Mouse (Mus musculus) heart, embryonic 11.5 days (tissue): Measurements from ENCODE around the gene Pgrmc1. TPM values are rescaled to one million over a fixed set of nuclear protein-coding genes. Genes with fewer than 3 reads are reported as not detected.

ENCODE experiments used
- ATAC-seq: fragments of 200-750 bp; cut with Nextera tagmentation; replicated peaks from 2 replicates; pipeline ENCODE4 v1.8.0; 2017; ENCODE audit warnings: moderate library complexity; ENCODE audit not compliant: insufficient number of reproducible peaks, low FRiP score, low TSS enrichment
- H3K27ac ChIP-seq: fragments of 300-500 bp; sonication (generic); 2 replicates; pipeline ENCODE4 v1.5.1; 2014; ENCODE audit warnings: mild to moderate bottlenecking, low read depth, low read length
- H3K27me3 ChIP-seq: fragments of 300-500 bp; sonication (generic); 2 replicates; pipeline ENCODE4 v1.6.1; 2014; ENCODE audit warnings: mild to moderate bottlenecking, low read length, mixed read lengths; ENCODE audit not compliant: control insufficient read depth, insufficient read depth
- H3K36me3 ChIP-seq: fragments of 300-500 bp; sonication (generic); 2 replicates; pipeline ENCODE4 v1.6.1; 2014; ENCODE audit warnings: mild to moderate bottlenecking, low read length, moderate library complexity, mixed read lengths; ENCODE audit not compliant: control insufficient read depth, insufficient read depth
- H3K4me1 ChIP-seq: fragments of 300-500 bp; sonication (generic); 2 replicates; pipeline ENCODE4 v1.6.1; 2014; ENCODE audit warnings: low read length; ENCODE audit not compliant: control insufficient read depth, insufficient read depth
- H3K4me2 ChIP-seq: fragments of 300-500 bp; sonication (generic); 2 replicates; pipeline ENCODE4 v1.6.1; 2014; ENCODE audit warnings: mild to moderate bottlenecking, moderate library complexity
- H3K4me3 ChIP-seq: fragments of 300-500 bp; sonication (generic); 2 replicates; pipeline ENCODE4 v1.5.1; 2014; ENCODE audit warnings: low read depth, low read length
- H3K9ac ChIP-seq: fragments of 300-500 bp; sonication (generic); 2 replicates; pipeline ENCODE4 v1.6.1; 2014; ENCODE audit warnings: mild to moderate bottlenecking, low read depth, low read length, moderate library complexity
- H3K9me3 ChIP-seq: fragments of 300-500 bp; sonication (generic); replicated peaks from 2 replicates; pipeline ENCODE4 v1.6.1; 2016; ENCODE audit warnings: low read length; ENCODE audit not compliant: control insufficient read depth
- WGBS: fragments of 180-500 bp; shearing (Covaris S2); extraction: QIAGEN DNeasy Blood & Tissue Kit; methylation state at CpG from one replicate; pipeline ENCODE4 v1.1.7; 2014; ENCODE audit not compliant: insufficient replicate concordance; 5-methylcytosine and 5-hydroxymethylcytosine counted together
- polyA plus RNA-seq: library from polyadenylated mRNA; unstranded; fragments of >200 nt; fragmentation: Nextera tagmentation; extraction: Ambion mirVana; gene quantifications from 2 replicates; pipeline ENCODE4 v1.2.1, GENCODE M21; 2014

Pgrmc1 gene
- polyA plus RNA-seq, 1 experiment from 2014 or later: 157 TPM

DNA sequence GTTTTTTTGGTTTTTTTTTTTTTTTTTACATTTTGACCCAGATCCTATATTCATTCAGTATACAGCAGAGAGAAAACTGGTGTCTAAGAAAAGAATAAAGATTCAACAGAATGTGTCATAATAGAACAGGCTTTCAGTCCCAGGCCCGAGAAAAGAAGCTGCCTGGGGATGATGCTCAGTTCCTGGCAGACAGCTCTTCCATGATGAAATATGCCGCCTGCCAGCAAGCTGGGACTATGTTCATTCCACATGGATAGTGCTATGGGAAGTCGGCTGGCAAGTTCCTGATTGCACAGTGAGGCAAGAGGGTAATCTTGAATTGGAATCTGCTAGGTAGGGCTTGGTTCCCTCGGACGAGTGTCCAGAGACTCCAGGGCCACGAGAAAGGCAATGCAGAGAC is 42.0 kb downstream of the Pgrmc1 start:
- 76% methylated on average over 6 of the region's 6 CpGs for WGBS
- no peak overlapping the region for H3K4me3 ChIP-seq
- no peak overlapping the region for H3K9ac ChIP-seq
- no peaks in the 10 kb centered on the region for H3K4me1 ChIP-seq
- ATAC-seq: no peak
- no peaks in the 10 kb centered on the region for H3K27me3 ChIP-seq
- no peaks in the 10 kb centered on the region for H3K9me3 ChIP-seq
- H3K36me3 ChIP-seq: no peaks in the 10 kb centered on the region
- no peak overlapping the region for H3K27ac ChIP-seq
- H3K4me2 ChIP-seq: no peak overlapping the region

DNA sequence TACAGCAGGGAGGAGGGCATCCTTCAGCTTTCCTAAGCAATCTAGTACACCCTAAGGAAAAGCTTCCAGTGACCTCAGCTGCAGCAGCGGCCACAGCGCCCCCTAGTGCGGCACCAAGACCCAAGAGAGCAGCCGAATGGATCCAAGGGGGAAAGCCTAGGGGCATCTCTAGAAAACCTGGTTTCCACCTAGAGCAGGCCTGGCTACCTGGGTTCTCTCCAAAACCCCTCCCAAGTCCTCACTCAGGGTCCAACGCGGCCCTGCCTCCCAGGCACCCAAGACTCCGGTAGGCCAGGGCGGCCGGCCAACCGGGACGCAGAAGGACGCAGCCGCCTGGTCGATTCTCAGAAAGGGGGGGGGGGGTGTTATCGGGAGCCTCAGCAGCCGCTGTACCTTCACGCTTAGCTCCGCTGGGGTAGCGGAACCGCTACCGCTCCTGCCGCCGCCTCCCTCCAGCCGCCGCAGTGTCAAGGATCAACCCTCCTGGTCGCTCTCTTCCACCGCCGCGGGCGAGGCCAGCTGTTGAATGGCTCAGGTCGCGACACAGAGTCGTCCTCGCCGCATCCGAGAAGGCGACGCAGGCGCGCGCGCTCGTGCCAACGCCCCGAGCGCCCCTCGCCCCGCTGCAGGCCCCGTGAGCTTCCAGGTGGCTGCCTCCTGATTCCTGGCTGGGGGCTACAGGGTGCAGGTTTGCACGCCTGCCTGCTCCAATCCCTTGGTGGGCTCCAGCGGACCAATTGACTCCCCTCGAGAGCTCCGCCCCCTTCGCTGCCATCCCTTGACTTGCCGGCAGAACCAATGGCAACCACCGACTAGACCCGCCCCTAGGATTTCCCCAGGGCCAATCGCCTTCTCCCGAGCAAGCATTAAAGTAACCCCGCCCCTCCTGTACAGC is 46.9 kb downstream of the Pgrmc1 start, which contains the start of gene Akap17b:
Gene Akap17b (minus strand): TSS at position 739 of the 895 bp plus-strand sequence.
- no peaks in the 10 kb centered on the region for H3K9me3 ChIP-seq
- no peaks in the 10 kb centered on the region for H3K27me3 ChIP-seq
- peak within 1 kb of the TSS; percentile 73 for H3K9ac ChIP-seq
- peak within 1 kb of the TSS; percentile 22; the same call in 1 of the 2 replicates for H3K27ac ChIP-seq
- ATAC-seq: peak; percentile 89
- H3K4me2 ChIP-seq: peak within 1 kb of the TSS; percentile 60
- WGBS: 13% methylated on average over 57 of the region's 60 CpGs
- no peaks in the 10 kb centered on the region for H3K4me1 ChIP-seq
- H3K4me3 ChIP-seq: peak within 1 kb of the TSS; percentile 60
- no peaks in the 10 kb centered on the region for H3K36me3 ChIP-seq

Other genes with a start within 250 kb of the Pgrmc1 start
- not detected in 2 replicates for gene Gm6268, start 196.9 kb upstream of the Pgrmc1 start, polyA plus RNA-seq
- gene Gm14569, start 106.4 kb upstream of the Pgrmc1 start, polyA plus RNA-seq: not detected in 2 replicates
- gene Akap17b, start 47.2 kb downstream of the Pgrmc1 start, polyA plus RNA-seq: 1.5 TPM in 2 replicates
- gene Slc25a43, start 145.5 kb downstream of the Pgrmc1 start, polyA plus RNA-seq: 2.2 and 3.6 TPM in 2 replicates
- gene Slc25a5, start 197.4 kb downstream of the Pgrmc1 start, polyA plus RNA-seq: 1,149 and 1,243 TPM in 2 replicates